Mouse (Mus musculus) monocyte, adult 2 months (primary cell): ENCODE data around the gene Ddx4.

Source experiments
- DNase-seq, 2 experiments: peaks; one replicate each; pipeline ENCODE4 v3.0.0; 2022; ENCODE audit warnings: low spot score in 2 of 2, low read depth in 1 of 2

Gene Ddx4

GRCm38 (mm10) chr13:112560554-112561138 is 91.6 kb downstream of the Ddx4 start:
- DNase-seq, result no peak

DNA sequence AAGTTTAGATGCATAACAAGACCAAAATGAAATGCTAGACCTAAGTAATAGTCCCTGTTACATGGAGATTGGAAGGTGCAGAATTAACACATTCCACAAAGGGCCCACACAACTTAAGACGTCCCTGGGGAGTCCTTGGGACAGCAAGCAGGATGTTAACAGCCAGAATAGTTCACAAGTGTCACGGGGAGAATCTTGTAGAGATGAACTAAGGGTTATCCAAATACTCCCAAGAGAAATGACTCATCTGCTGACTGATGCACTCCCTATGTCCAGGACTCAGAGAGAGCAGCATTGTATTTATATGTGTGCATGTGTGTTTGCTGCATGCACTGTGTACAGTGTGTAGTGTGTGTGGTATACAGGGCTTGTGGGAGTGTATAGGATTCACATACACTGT is 95.8 kb downstream of the Ddx4 start:
- DNase-seq, result no peak

DNA sequence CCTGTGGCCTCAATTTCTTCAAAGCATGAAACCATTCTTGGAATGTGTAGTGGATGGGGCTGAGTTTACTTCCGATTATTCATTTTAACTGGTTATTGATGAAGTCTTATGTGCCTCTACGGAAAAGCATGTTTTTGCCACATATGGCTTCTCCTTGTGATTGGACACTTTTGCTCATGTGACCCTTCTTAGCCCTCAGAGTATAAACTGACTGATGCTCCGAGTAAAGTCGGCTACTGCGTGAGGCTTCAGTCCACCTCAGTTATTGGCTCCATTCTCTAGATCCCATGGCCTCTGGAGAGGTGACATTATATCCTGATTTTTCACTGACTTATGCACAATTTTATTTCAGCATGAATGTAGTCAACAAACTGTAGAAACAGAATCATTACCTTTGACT is 99.0 kb downstream of the Ddx4 start:
- no peak for DNase-seq

DNA sequence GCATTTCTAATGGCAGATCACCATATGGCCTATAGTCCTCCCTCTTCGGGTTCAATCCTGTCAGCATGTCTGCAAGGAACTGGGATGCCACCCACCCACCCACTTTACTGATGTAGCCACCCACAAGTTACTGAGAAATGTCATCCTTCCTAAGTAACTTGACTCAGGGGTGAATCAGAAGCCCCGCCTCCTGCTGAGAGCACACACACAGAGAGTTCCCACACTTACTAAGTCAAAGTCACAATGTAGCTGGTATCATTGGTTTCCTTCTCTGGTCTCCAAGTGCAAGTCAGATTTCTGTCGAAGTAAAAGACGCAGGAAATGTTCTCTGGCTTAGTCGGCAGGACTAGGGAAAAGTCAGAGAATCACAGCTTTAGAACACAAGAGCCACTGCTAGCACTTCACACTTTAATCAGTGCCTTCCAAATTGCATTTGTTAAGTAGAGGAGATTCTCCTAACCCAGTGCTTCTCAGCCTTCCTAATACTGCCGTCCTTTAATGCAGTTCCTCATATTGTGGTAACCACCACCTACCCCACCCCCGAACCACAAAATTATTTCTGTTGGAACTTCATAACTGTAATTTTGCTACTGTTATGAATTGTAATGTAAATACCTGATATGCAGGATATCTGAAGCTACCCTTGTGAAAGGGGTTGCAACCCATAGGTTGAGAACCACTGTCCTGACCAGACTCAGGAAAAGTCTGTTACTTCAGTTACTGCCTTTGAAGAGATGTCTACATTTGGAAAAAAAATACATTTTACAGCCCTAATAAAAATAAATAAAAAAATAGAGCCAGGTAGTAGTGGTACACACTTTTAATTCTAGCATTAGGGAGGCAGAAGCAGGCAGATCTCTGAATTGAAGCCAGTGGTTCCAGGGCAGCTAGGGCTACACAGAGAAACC is 100.4 kb downstream of the Ddx4 start:
- no peak for DNase-seq
